Mouse (Mus musculus): ENCODE data around the gene Gldc. TPM values are rescaled to one million over a fixed set of nuclear protein-coding genes. Genes with fewer than 3 reads are reported as not detected.
A peak's percentile ranks its signal among the peaks of the same experiment; 100 is the strongest.

The Gldc gene
- polyA plus RNA-seq, 1 experiment from 2014 or later: 0.10 TPM

DNA sequence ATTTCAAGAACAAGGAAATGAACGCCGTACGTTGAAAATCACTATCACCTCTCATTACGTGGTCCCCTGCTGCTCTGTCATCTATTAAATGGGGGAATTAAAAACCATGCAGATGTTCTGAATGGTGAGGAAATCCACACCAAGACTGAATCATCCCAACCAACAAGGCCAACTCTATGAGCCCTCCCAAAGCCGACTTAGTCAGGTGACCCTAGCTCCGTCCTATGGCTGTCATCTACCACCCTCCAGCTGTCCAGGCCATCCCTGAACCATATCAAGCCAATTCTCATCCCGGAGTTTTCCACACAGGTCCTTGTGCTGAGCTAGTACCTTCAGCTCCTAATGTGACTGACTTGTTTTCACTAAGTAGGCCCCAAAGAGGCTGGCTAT is 49.6 kb downstream of the Gldc start:
- no peak for ATAC-seq
- H3K9ac ChIP-seq (replicated peaks; ENCODE audit: low read depth): no peak overlapping the region
- no peaks in the 10 kb centered on the region for H3K36me3 ChIP-seq (ENCODE audit: insufficient read depth, low read length)
- H3K27me3 ChIP-seq (replicated peaks; ENCODE audit: insufficient read depth, low read length): no peaks in the 10 kb centered on the region
- DNase-seq (ENCODE audit: low spot score): no peak
- no peak overlapping the region for H3K27ac ChIP-seq (ENCODE audit: low read length)
- WGBS: 68% methylated on average over 7 of the region's 7 CpGs
- no peak overlapping the region for H3K4me2 ChIP-seq (replicated peaks; ENCODE audit: low read depth, low read length)
- no peaks in the 10 kb centered on the region for H3K9me3 ChIP-seq (ENCODE audit: low read length)
- H3K4me1 ChIP-seq (ENCODE audit: insufficient read depth, low read depth, low read length): no peaks in the 10 kb centered on the region
- TF ChIP-seq EP300 (IDR thresholded peaks at IDR 0.05) (no peak), CTCF (IDR thresholded peaks at IDR 0.05) (no peak)
- H3K4me3 ChIP-seq (ENCODE audit: low read depth, low read length): no peak overlapping the region

DNA sequence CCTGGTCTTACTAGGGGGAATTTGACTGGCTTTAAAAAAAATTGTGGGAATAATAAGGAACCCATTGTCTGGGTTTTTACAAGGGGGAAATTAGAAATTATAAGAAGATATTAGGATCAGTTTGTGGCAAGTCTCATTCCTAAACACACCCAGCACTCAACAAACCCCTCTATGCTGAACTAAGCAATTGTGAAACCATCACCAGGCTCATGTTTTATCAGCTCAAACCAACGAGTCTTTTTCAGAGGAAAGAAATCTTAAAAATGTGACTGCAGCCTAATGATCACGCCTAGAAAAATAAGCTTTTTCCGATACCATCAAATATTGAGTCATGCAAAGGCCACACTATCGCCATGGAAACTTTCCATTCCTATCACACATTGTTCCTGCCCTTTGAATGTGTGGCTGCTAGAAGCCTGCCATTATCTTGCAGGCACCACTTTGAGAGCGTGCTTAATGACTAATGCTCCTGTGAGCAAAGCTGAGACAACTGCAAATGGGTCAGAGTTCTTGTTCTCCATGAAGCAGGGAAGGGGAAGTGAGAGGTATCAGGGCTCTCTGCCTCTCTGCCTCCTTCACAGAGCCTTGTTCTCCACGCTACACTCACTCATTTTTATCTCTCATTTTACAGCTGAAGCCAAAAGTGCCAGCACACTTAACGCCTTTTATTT is 50.1 kb downstream of the Gldc start:
- H3K4me2 ChIP-seq (replicated peaks; ENCODE audit: low read depth, low read length): no peak overlapping the region
- DNase-seq (ENCODE audit: low spot score) (peak; percentile 26), ATAC-seq (peak; percentile 53)
- WGBS: 30% methylated on average over 7 of the region's 7 CpGs
- no peak overlapping the region for H3K9ac ChIP-seq (replicated peaks; ENCODE audit: low read depth)
- H3K4me3 ChIP-seq (ENCODE audit: low read depth, low read length): no peak overlapping the region
- TF ChIP-seq CTCF (IDR thresholded peaks at IDR 0.05): no peak
- no peak for TF ChIP-seq EP300 (IDR thresholded peaks at IDR 0.05)
- no peaks in the 10 kb centered on the region for H3K4me1 ChIP-seq (ENCODE audit: insufficient read depth, low read depth, low read length)
- H3K27ac ChIP-seq (ENCODE audit: low read length): no peak overlapping the region
- H3K27me3 ChIP-seq (replicated peaks; ENCODE audit: insufficient read depth, low read length): no peaks in the 10 kb centered on the region
- no peaks in the 10 kb centered on the region for H3K9me3 ChIP-seq (ENCODE audit: low read length)
- H3K36me3 ChIP-seq (ENCODE audit: insufficient read depth, low read length): no peaks in the 10 kb centered on the region

DNA sequence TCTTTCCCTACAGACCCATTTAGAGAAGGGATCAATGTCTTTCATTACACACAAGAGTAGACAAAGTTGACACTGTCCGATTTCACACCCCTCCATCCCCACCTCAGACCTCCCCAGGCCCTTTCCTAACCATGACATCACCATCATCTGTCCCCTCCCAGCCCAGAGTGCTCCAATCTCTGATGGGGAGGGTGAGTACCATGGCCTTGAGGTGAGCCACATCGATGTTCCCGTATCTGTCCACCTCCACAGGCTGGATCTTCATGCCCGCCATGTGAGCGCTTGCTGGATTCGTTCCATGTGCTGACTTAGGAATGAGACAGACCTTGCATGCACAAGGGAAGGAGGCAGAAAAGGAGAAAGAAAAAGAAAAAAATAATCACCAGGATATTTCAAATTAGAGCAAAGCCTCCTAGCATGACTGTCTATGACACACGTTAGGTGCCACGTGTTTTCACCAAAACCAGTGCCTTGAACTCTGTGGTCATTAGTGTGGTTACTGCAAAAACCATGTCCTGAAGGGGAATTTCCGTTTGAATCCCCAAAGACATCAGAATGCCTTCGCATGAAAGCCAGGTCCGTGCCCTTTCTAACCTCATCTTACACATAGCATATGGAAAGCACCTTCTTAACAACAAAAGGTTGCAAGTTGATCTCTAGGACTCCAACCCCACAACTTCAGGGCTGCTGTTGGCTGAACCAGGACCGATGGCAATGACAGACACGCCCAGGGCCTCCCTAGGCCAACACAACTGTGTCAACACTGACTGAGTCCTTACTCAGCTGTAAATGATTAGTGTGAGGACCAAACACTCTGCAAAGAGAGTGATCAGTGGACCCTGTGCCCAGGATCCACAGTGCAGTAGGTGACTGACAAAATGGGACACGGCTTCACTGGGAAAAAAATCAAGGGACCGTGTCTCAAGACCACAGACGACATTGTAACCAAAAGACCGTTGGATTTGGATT is 56.6 kb downstream of the Gldc start:
- Histone ChIP-seq H3K4me3 (ENCODE audit: low read depth, low read length) (no peak overlapping the region), H3K4me1 (ENCODE audit: insufficient read depth, low read depth, low read length) (no peaks in the 10 kb centered on the region), H3K27me3 (replicated peaks; ENCODE audit: insufficient read depth, low read length) (no peaks in the 10 kb centered on the region), H3K27ac (ENCODE audit: low read length) (no peak overlapping the region), H3K9me3 (ENCODE audit: low read length) (no peaks in the 10 kb centered on the region), H3K36me3 (ENCODE audit: insufficient read depth, low read length) (no peaks in the 10 kb centered on the region), H3K9ac (replicated peaks; ENCODE audit: low read depth) (no peak overlapping the region), H3K4me2 (replicated peaks; ENCODE audit: low read depth, low read length) (no peak overlapping the region)
- no peak for DNase-seq (ENCODE audit: low spot score)
- TF ChIP-seq CTCF (IDR thresholded peaks at IDR 0.05): no peak
- no peak for TF ChIP-seq EP300 (IDR thresholded peaks at IDR 0.05)
- ATAC-seq: no peak
- WGBS: 81% methylated on average over 17 of the region's 17 CpGs

DNA sequence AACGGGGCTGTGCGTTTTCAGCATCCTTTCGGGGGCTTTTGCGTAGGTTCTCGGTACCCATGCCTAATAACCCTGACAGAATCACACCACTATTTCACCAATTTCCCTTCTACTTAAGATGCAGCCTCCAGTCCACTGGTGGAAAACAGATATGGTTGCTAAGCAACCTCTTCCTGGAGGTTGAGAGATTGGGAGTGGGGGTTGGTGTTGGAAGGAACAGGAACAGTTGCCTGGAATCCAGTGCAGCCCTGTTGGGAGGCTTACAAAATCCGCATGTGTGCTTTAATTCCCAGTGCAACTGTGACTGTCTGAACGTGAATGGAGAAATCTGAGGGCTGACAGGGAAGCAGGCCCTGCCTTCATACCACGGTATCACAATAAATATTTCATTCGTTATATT is 57.5 kb downstream of the Gldc start:
- Histone ChIP-seq H3K27ac (ENCODE audit: low read length) (no peak overlapping the region), H3K4me1 (ENCODE audit: insufficient read depth, low read depth, low read length) (no peaks in the 10 kb centered on the region), H3K9me3 (ENCODE audit: low read length) (no peaks in the 10 kb centered on the region), H3K36me3 (ENCODE audit: insufficient read depth, low read length) (no peaks in the 10 kb centered on the region), H3K4me2 (replicated peaks; ENCODE audit: low read depth, low read length) (no peak overlapping the region), H3K4me3 (ENCODE audit: low read depth, low read length) (no peak overlapping the region), H3K9ac (replicated peaks; ENCODE audit: low read depth) (no peak overlapping the region), H3K27me3 (replicated peaks; ENCODE audit: insufficient read depth, low read length) (no peaks in the 10 kb centered on the region)
- ATAC-seq (no peak), DNase-seq (ENCODE audit: low spot score) (no peak)
- 56% methylated on average over 9 of the region's 9 CpGs for WGBS
- TF ChIP-seq EP300 (IDR thresholded peaks at IDR 0.05): no peak
- no peak for TF ChIP-seq CTCF (IDR thresholded peaks at IDR 0.05)

DNA sequence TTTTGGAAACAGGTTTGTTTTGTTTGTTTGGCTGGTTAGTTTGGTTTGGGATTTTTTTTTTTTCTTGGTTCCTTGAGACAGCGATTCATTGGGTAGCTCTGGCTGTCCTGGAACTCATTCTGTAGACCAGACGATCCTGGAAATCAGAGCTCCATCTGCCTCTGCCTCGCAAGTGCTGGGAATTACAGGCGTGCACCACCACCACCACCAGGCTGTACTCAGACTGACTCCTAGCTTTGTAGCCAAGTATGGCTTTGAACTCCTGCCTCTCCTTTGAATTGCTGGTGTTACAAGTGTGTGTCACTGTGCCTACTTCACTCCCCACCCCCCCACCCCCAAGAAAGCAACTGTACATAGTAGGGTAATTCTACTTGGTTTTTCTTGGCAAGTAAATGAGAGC is 58.0 kb downstream of the Gldc start:
- WGBS: 61% methylated on average over 4 of the region's 4 CpGs
- no peak for ATAC-seq
- no peaks in the 10 kb centered on the region for H3K36me3 ChIP-seq (ENCODE audit: insufficient read depth, low read length)

DNA sequence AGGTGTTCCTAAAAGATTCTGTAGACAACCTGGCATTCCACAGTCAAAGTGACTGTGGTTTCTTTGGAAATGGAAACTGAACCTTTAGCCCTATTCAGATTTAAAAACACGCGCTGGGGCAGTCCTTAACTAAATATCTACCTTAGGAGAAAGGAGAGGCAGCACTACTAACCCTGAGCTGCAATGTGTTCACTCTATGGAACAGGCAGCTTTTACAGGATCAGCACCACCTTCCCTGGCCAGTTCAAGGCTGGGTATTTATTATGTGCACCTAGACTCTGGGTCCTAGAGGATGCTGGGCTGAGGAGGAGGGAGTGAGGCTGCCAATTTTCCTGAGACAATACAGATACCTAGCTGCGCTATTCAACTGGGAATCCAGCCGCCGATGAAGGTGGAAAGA is 59.6 kb downstream of the Gldc start:
- no peak for DNase-seq (ENCODE audit: low spot score)
- no peaks in the 10 kb centered on the region for H3K9me3 ChIP-seq (ENCODE audit: low read length)
- no peaks in the 10 kb centered on the region for H3K4me1 ChIP-seq (ENCODE audit: insufficient read depth, low read depth, low read length)
- WGBS: 73% methylated on average over 5 of the region's 5 CpGs
- H3K9ac ChIP-seq (replicated peaks; ENCODE audit: low read depth): no peak overlapping the region
- no peaks in the 10 kb centered on the region for H3K36me3 ChIP-seq (ENCODE audit: insufficient read depth, low read length)
- no peaks in the 10 kb centered on the region for H3K27me3 ChIP-seq (replicated peaks; ENCODE audit: insufficient read depth, low read length)
- no peak overlapping the region for H3K4me3 ChIP-seq (ENCODE audit: low read depth, low read length)
- H3K27ac ChIP-seq (ENCODE audit: low read length): no peak overlapping the region
- H3K4me2 ChIP-seq (replicated peaks; ENCODE audit: low read depth, low read length): no peak overlapping the region
- TF ChIP-seq EP300 (IDR thresholded peaks at IDR 0.05) (no peak), CTCF (IDR thresholded peaks at IDR 0.05) (no peak)
- ATAC-seq: no peak

More for the DNA sequence above, 58.0 kb downstream of the Gldc start:
- H3K27ac ChIP-seq (ENCODE audit: low read length): no peak overlapping the region
- no peaks in the 10 kb centered on the region for H3K4me1 ChIP-seq (ENCODE audit: insufficient read depth, low read depth, low read length)
- H3K4me2 ChIP-seq (replicated peaks; ENCODE audit: low read depth, low read length): no peak overlapping the region
- no peaks in the 10 kb centered on the region for H3K27me3 ChIP-seq (replicated peaks; ENCODE audit: insufficient read depth, low read length)
- DNase-seq (ENCODE audit: low spot score): no peak
- no peak for TF ChIP-seq EP300 (IDR thresholded peaks at IDR 0.05)
- no peak overlapping the region for H3K4me3 ChIP-seq (ENCODE audit: low read depth, low read length)
- no peak overlapping the region for H3K9ac ChIP-seq (replicated peaks; ENCODE audit: low read depth)
- no peaks in the 10 kb centered on the region for H3K9me3 ChIP-seq (ENCODE audit: low read length)

All from lung, postnatal 0 days (tissue).